ENCODE assay signal across 19 mouse cellular contexts in the genomic region with DNA sequence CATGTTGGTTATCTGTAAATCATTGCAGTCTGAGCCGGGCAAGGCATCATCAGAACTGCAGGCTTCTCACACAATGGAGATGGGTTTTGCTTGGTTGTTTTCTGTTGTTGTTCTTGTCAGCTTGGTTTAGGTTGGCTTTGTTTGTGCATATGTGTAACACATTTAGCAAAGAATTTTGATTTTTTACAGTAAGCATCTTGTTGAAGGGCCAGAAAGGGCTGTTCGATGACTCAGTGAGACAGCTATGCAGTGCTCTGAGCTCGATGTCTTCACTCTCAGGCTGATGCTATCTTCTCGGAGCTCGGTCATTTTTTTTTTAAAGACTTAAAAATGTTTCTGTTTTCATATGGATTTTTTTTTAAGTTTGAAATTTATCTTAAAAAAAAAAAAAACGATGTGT.
DNase-seq lines count a peak whose midpoint lies in the region; ATAC-seq and TF ChIP-seq lines count a peak whose summit lies in the region.
"Had no signal": no experiment of that assay in that cellular context is flagged by ENCODE, and none has a peak within 500 bp of the region (broad histone marks: within the 10 kb centered on the region; RNA-seq: fewer than 3 reads in every experiment).

No protein-coding gene starts in this region.

- no peaks in the 10 kb centered on the region for H3K36me3 ChIP-seq in hindbrain, postnatal 0 days (ENCODE audit: insufficient read depth, low read length)
- H3K36me3 ChIP-seq in hindbrain, embryonic 12.5 days: no peaks in the 10 kb centered on the region
- H3K36me3 ChIP-seq in C2C12 (ENCODE audit: control insufficient read depth, insufficient read depth): no peaks in the 10 kb centered on the region
- no peaks in the 10 kb centered on the region for H3K36me3 ChIP-seq in embryonic facial prominence, embryonic 15.5 days
- H3K36me3 ChIP-seq: liver, embryonic 15.5 days had no signal

- no peak overlapping the region for H3ac ChIP-seq in C2C12 (ENCODE audit: control insufficient read depth, insufficient read length, low read depth)

- no peak overlapping the region for H3K4me3 ChIP-seq in hindbrain, postnatal 0 days (ENCODE audit: low read length)
- H3K4me3 ChIP-seq in hindbrain, embryonic 12.5 days: no peak overlapping the region
- H3K4me3 ChIP-seq in C2C12 (ENCODE audit: insufficient read depth, poor library complexity, severe bottlenecking): no peak overlapping the region
- H3K4me3 ChIP-seq in embryonic facial prominence, embryonic 15.5 days (replicated peaks): no peak overlapping the region
- H3K4me3 ChIP-seq: heart, embryonic 12.5 days; liver, embryonic 15.5 days had no signal

- H3K79me2 ChIP-seq in C2C12 (ENCODE audit: control insufficient read depth, insufficient read depth): no peaks in the 10 kb centered on the region

- H3K9me3 ChIP-seq in hindbrain, postnatal 0 days (ENCODE audit: low read length): no peaks in the 10 kb centered on the region
- H3K9me3 ChIP-seq in hindbrain, embryonic 12.5 days (replicated peaks): no peaks in the 10 kb centered on the region
- H3K9me3 ChIP-seq in embryonic facial prominence, embryonic 15.5 days (replicated peaks): no peaks in the 10 kb centered on the region
- H3K9me3 ChIP-seq: liver, embryonic 15.5 days had no signal

- no peak overlapping the region for H3K27ac ChIP-seq in hindbrain, postnatal 0 days
- H3K27ac ChIP-seq in hindbrain, embryonic 12.5 days: no peak overlapping the region
- H3K27ac ChIP-seq in embryonic facial prominence, embryonic 15.5 days (replicated peaks): 0 out of 2 replicates have a peak overlapping the region, but pooled peaks have one; percentile 28
- H3K27ac ChIP-seq: liver, embryonic 15.5 days had no signal

- no peak overlapping the region for H3K9ac ChIP-seq in hindbrain, postnatal 0 days (replicated peaks; ENCODE audit: low read length)
- H3K9ac ChIP-seq in hindbrain, embryonic 12.5 days: no peak overlapping the region
- no peak overlapping the region for H3K9ac ChIP-seq in embryonic facial prominence, embryonic 15.5 days
- H3K9ac ChIP-seq: heart, embryonic 12.5 days; liver, embryonic 15.5 days had no signal

- no peak overlapping the region for H3K4me2 ChIP-seq in hindbrain, postnatal 0 days (ENCODE audit: low read depth, low read length)
- H3K4me2 ChIP-seq in hindbrain, embryonic 12.5 days (replicated peaks): no peak overlapping the region
- H3K4me2 ChIP-seq in embryonic facial prominence, embryonic 15.5 days (replicated peaks): no peak overlapping the region
- H3K4me2 ChIP-seq: heart, embryonic 12.5 days; liver, embryonic 15.5 days had no signal

- no peaks in the 10 kb centered on the region for H3K4me1 ChIP-seq in hindbrain, postnatal 0 days (ENCODE audit: insufficient read depth, low read length)
- H3K4me1 ChIP-seq in hindbrain, embryonic 12.5 days: no peaks in the 10 kb centered on the region
- 0 out of 2 replicates have a peak, but pooled peaks cover 6% of the 10 kb centered on the region for H3K4me1 ChIP-seq in embryonic facial prominence, embryonic 15.5 days
- H3K4me1 ChIP-seq: heart, embryonic 12.5 days; liver, embryonic 15.5 days had no signal

- H3K27me3 ChIP-seq in hindbrain, postnatal 0 days (ENCODE audit: insufficient read depth, low read length): no peaks in the 10 kb centered on the region
- H3K27me3 ChIP-seq in hindbrain, embryonic 12.5 days: no peaks in the 10 kb centered on the region
- no peaks in the 10 kb centered on the region for H3K27me3 ChIP-seq in C2C12 (ENCODE audit: control insufficient read depth, insufficient read depth, insufficient read length)
- H3K27me3 ChIP-seq in embryonic facial prominence, embryonic 15.5 days: no peaks in the 10 kb centered on the region
- H3K27me3 ChIP-seq: heart, embryonic 12.5 days; liver, embryonic 15.5 days had no signal

- DNase-seq in hindbrain, postnatal 0 days (ENCODE audit: low spot score): peak; percentile 17
- DNase-seq in 3134 (ENCODE audit: extremely low read depth, insufficient read length, low spot score) (peak; percentile 46), liver (no peak)
- DNase-seq in testis, postnatal 10 days (ENCODE audit: low spot score): no peak
- DNase-seq: cerebellum, adult 2 months; heart, postnatal 14 days; kidney, adult 9 months; kidney, postnatal 25 days; lung, postnatal 10 days; right cerebral cortex, postnatal 25 days; thymus, adult 18-20 months; thymus, postnatal 4 days had no signal

- 79% methylated on average over 6 of the region's 6 CpGs for WGBS in hindbrain, postnatal 0 days
- 86% methylated on average over 6 of the region's 6 CpGs for WGBS in hindbrain, embryonic 12.5 days
- 41% methylated on average over 6 of the region's 6 CpGs for WGBS in embryonic facial prominence, embryonic 15.5 days

- ATAC-seq in hindbrain, postnatal 0 days: no peak
- ATAC-seq in hindbrain, embryonic 12.5 days (ENCODE audit: low FRiP score): no peak
- ATAC-seq in embryonic facial prominence, embryonic 15.5 days (ENCODE audit: insufficient number of reproducible peaks, low FRiP score, low TSS enrichment, low read depth): no peak
- ATAC-seq: CD4-positive, CD25-positive, alpha-beta regulatory T cell, adult 4 months; forebrain, embryonic 16.5 days had no signal

- TF ChIP-seq CTCF in hindbrain, postnatal 0 days (IDR thresholded peaks at IDR 0.05; ENCODE audit: low read depth): no peak
- TF ChIP-seq CTCF in C2C12 (IDR thresholded peaks at IDR 0.05; ENCODE audit: control insufficient read depth, insufficient read depth, insufficient read length): no peak

- no peaks in the 10 kb centered on the region for H3K79me3 ChIP-seq in C2C12 (ENCODE audit: low read depth)

TF ChIP-seq in C2C12, 6 proteins besides CTCF, POLR2A, EP300 and RAD21:
- TF ChIP-seq FOSL1 (IDR thresholded peaks at IDR 0.05; ENCODE audit: insufficient read depth, low read length, poor library complexity, severe bottlenecking) (peak; percentile 57), USF1 (IDR thresholded peaks at IDR 0.05; ENCODE audit: low read depth) (no peak), CEBPB (IDR thresholded peaks at IDR 0.05; ENCODE audit: low read depth) (no peak)

Comparison
In these comparisons a context has a peak if more than half of its experiments do, and no peak if none do; other contexts are left out.
1. DNase-seq: peak in hindbrain, postnatal 0 days (single experiment) and 3134 (single experiment); none in testis, postnatal 10 days (single experiment) and liver (single experiment).